Mouse (Mus musculus): ENCODE data around the gene Oas1c. TPM values are rescaled to one million over a fixed set of nuclear protein-coding genes. Genes with fewer than 3 reads are reported as not detected.

Gene Oas1c
- polyA plus RNA-seq (2012; rRNA removed) = 1.4 and 2.3 TPM in 2 replicates

DNA sequence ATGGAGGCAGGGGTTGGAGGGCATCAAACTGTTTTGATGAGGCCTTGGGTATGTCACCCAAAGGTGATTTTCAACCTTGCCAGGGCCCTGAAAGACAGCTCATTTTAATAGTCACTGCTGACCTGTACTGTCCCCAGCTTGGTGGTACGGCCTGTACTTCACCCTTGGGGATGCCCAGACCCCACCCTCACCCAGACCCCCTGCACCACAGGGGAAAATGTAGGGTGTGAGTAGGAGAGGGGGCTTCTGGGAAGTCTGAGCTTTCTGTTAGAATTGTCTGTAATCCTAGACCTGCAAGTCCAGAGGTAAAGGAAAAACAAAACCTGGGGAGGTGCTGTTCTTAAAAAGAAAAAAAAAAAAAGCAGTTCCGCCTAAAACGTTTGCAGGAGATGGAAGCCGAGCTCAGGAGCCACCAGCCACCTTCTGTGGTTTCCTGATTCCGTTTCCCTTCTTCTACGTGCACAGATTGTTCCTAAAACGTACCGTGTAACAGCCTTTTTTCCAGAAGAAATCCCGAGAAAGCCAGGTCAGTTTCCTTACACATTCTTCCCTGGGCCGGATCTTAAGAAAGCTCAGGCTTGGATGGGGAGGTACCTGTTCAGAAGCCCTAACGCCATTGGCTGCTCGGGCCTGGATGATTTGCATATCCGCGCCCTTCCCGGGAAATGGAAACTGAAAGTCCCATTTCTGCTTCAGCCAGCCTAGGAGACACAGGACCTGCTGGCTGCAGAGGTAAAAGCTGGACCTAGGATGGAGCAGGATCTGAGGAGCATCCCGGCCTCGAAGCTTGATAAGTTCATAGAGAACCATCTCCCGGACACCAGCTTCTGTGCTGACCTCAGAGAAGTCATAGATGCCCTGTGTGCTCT is at the start of gene Oas1c:
Gene Oas1c (minus strand): TSS at position 564 of the 869 bp plus-strand sequence.

DNA sequence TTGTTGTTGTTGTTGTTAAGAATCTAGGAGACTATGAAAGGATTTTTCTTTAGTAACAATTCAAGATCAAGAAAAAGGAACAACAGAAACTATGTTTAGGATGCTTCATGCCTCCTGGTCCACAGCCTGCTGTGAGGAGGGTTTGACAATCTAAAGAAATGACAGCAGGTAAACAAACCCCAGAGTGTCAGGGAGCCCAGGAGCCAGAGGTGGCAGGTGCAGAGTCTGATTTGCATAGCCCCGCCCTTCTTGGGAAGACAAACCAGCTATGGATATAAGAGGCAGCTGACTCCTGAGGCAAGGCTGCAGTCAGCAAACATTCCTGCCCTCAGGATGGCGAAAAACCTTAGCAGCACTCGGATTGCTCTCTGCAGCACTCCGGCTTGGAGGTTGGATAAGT is 48.8 kb upstream of the Oas1c start, which contains the start of gene Oas1h:
Gene Oas1h (plus strand): TSS at position 301 of the 400 bp plus-strand sequence.

DNA sequence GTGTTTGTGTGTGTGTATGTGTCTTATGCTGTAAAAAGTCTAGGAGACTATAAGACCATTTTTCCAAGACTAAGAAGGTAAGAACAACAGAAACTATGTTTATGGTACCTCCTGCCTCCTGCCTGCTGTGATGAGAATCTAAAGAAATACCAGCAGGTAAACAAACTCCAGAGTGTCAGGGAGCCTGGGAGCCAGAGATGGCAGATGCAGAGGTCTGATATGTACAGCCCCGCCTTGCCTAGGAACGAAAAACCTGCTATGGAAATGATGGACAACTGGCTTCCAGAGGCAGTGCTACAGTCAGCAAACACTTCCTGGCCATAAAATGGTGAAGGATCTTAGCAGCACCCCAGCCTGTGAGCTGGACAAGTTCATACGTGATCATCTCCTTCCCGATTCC is 34.8 kb upstream of the Oas1c start, which contains the start of gene Oas1f:
Gene Oas1f (plus strand): TSS at position 301 of the 400 bp plus-strand sequence.

DNA sequence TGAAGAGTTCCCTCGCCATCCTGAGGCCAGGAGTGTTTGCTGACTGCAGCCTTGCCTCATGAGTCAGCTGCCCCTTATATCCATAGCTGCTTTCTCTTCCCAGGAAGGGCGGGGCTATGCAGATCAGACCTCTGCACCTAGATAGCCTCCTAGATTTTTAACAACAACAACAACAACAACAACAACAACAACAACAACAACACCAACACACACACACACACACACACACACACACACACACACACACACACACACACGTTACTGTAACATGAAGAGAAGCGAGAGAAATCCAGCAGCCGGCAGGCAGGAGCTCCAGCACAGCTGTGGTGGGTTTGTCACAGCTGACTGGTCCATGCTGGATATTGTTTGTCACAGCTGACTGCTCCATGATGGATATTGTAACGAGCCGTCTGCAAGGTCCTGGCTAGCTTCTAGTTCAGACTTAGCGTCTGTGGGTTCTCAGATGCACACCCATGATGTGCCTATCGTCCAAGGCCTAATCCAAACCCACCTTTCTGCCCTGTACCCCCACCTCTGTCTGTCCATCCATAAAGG is 16.8 kb downstream of the Oas1c start, which contains the start of gene Oas1e:
Gene Oas1e (minus strand): TSS at position 51 of the 555 bp plus-strand sequence.

DNA sequence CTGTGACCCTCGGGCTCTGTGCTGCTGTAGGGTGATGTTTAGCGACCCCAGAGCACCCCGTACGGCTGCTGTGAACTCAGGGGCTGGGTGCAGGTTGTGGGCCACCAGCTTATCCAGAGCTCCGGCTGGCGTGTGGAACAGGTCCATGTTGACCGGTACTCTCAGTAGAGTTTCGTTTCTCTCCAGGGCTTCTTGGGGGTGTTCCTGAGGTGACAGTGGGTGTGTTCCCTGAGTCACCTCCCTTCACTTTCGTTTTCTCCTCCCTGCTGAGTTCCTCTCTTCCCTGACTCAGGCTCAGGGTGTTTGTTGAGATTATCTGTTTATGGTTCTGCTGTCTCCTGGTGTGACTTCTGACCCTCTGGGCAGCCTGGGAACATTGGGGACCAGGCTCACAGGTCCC is 34.8 kb downstream of the Oas1c start, which contains the start of gene Oas3:
Gene Oas3 (minus strand): TSS at position 184 of the 400 bp plus-strand sequence.

Other genes starting within 250 kb of the Oas1c start
- gene Tpcn1, start 223.8 kb downstream of the Oas1c start, polyA plus RNA-seq (2012; rRNA removed) = 124 and 167 TPM in 2 replicates
- 1.1 and 1.3 TPM in 2 replicates for gene Iqcd, start 223.5 kb downstream of the Oas1c start, polyA plus RNA-seq (2012; rRNA removed)
- 33.9 and 38.2 TPM in 2 replicates for gene Rita1, start 199.9 kb downstream of the Oas1c start, polyA plus RNA-seq (2012; rRNA removed)
- 57.7 and 58.7 TPM in 2 replicates for gene Ddx54, start 199.8 kb downstream of the Oas1c start, polyA plus RNA-seq (2012; rRNA removed)
- gene Cfap73, start 178.3 kb downstream of the Oas1c start, polyA plus RNA-seq (2012; rRNA removed) = not detected in 2 replicates
- gene Rasal1, start 163.7 kb downstream of the Oas1c start, polyA plus RNA-seq (2012; rRNA removed) = 1.3 and 1.7 TPM in 2 replicates
- gene Dtx1, start 100.6 kb downstream of the Oas1c start, polyA plus RNA-seq (2012; rRNA removed) = 11.0 and 12.4 TPM in 2 replicates
- 1.8 and 2.3 TPM in 2 replicates for gene Oas2, start 62.7 kb downstream of the Oas1c start, polyA plus RNA-seq (2012; rRNA removed)
- gene Oas3, start 34.9 kb downstream of the Oas1c start, polyA plus RNA-seq (2012; rRNA removed) = 5.1 and 5.4 TPM in 2 replicates
- not detected in 2 replicates for gene Oas1e, start 17.0 kb downstream of the Oas1c start, polyA plus RNA-seq (2012; rRNA removed)
- gene Oas1f, start 34.9 kb upstream of the Oas1c start, polyA plus RNA-seq (2012; rRNA removed) = not detected in 2 replicates
- not detected in 2 replicates for gene Oas1h, start 48.9 kb upstream of the Oas1c start, polyA plus RNA-seq (2012; rRNA removed)
- 24.1 and 25.3 TPM in 2 replicates for gene Oas1g, start 75.1 kb upstream of the Oas1c start, polyA plus RNA-seq (2012; rRNA removed)
- gene Oas1a, start 95.0 kb upstream of the Oas1c start, polyA plus RNA-seq (2012; rRNA removed) = 37.2 and 42.7 TPM in 2 replicates
- gene Oas1d, start 102.0 kb upstream of the Oas1c start, polyA plus RNA-seq (2012; rRNA removed) = 0.20 and 0.30 TPM in 2 replicates
- 0.15 and 0.19 TPM in 2 replicates for gene Rph3a, start 197.6 kb upstream of the Oas1c start, polyA plus RNA-seq (2012; rRNA removed)

All from colon, adult 2 months (tissue).